Mouse (Mus musculus) midbrain, embryonic 11.5 days (tissue): ENCODE results near the gene Cyp2g1. TPM values are rescaled to one million over a fixed set of nuclear protein-coding genes. Genes with fewer than 3 reads are reported as not detected.
"Not testable (repeated sequence)": the region's sequence is repeated elsewhere in the genome, so short reads cannot be mapped to it uniquely, and the experiment has no call there.

Source experiments
- ATAC-seq: fragments of 200-750 bp; cut with Nextera tagmentation; 2 replicates; pipeline ENCODE4 v1.8.0; 2017; ENCODE audit warnings: moderate TSS enrichment, moderate library complexity; ENCODE audit not compliant: low FRiP score
- DNase-seq: peaks from one replicate; pipeline ENCODE4 v3.0.0; 2015; ENCODE audit warnings: low spot score; ENCODE audit errors: missing footprints
- H3K27ac ChIP-seq: fragments of 300-500 bp; sonication (generic); 2 replicates; pipeline ENCODE4 v1.5.1; 2014; ENCODE audit warnings: low read depth, low read length
- H3K27me3 ChIP-seq: fragments of 300-500 bp; sonication (generic); 2 replicates; pipeline ENCODE4 v1.6.1; 2014; ENCODE audit warnings: mild to moderate bottlenecking, low read length, moderate library complexity, mixed read lengths; ENCODE audit not compliant: control insufficient read depth, insufficient read depth
- H3K36me3 ChIP-seq: fragments of 300-500 bp; sonication (generic); 2 replicates; pipeline ENCODE4 v1.6.1; 2014; ENCODE audit warnings: mild to moderate bottlenecking, low read length, moderate library complexity, mixed read lengths; ENCODE audit not compliant: control insufficient read depth, insufficient read depth
- H3K4me1 ChIP-seq: fragments of 300-500 bp; sonication (generic); 2 replicates; pipeline ENCODE4 v1.6.1; 2014; ENCODE audit warnings: low read length; ENCODE audit not compliant: control insufficient read depth, insufficient read depth
- H3K4me2 ChIP-seq: fragments of 300-500 bp; sonication (generic); 2 replicates; pipeline ENCODE4 v1.6.1; 2014; ENCODE audit warnings: mild to moderate bottlenecking, moderate library complexity
- H3K4me3 ChIP-seq: fragments of 300-500 bp; sonication (generic); 2 replicates; pipeline ENCODE4 v1.5.1; 2014; ENCODE audit warnings: low read depth, low read length
- H3K9ac ChIP-seq: fragments of 300-500 bp; sonication (generic); 2 replicates; pipeline ENCODE4 v1.6.1; 2014; ENCODE audit warnings: low read length
- H3K9me3 ChIP-seq: fragments of 300-500 bp; sonication (generic); 2 replicates; pipeline ENCODE4 v1.6.1; 2016; ENCODE audit warnings: low read length; ENCODE audit not compliant: control insufficient read depth
- WGBS: fragments of 180-500 bp; shearing (Covaris S2); extraction: QIAGEN DNeasy Blood & Tissue Kit; methylation state at CpG from one replicate; pipeline ENCODE4 v1.1.7; 2014; 5-methylcytosine and 5-hydroxymethylcytosine counted together
- polyA plus RNA-seq: library from polyadenylated mRNA; unstranded; fragments of >200 nt; fragmentation: Nextera tagmentation; extraction: Ambion mirVana; gene quantifications from 2 replicates; pipeline ENCODE4 v1.2.1, GENCODE M21; 2014

The Cyp2g1 gene
- polyA plus RNA-seq, 1 experiment from 2014 or later, result not detected

DNA sequence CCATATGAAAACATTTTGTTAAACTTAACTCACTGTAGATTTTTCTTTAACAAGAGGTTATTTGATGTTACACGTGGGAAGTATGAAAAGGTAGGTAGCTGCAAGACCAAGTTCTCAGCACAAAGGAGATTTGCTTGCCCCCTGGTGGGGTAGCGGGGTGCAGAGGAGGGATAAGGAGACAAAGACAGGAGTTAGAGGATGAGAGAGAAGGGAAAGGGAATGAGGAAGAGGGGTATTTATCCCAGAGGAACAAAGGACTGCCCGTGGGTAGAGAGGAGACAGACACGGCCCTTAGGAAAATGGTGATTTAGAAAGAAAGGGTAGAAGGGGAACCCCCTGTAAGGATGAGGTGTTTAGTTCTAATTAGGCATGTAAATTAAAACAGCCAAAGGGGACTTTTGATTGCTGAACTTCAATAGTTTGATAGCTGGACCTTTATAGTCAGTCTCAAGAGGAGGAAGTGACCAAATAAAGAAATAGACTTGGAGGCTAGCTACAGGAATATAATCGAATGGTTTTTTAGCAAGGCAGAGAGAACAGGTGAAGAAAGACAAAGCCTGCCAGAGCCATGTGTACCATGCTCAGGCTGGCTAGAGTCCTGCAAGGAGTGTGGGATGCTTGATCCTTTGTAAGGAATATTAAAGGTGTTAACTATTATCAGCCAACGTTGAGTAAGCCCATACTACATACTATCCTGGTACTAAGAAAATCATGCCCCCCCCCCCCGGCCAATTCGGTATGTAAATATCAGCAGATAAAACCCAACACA is 27.5 kb upstream of the Cyp2g1 start:
- no peaks in the 10 kb centered on the region for H3K27me3 ChIP-seq
- peak; percentile 25; the same call in 1 of the 2 replicates for ATAC-seq
- no peak overlapping the region for H3K4me3 ChIP-seq
- WGBS, result 13% methylated on average over 8 of the region's 8 CpGs
- H3K9me3 ChIP-seq, result no peaks in the 10 kb centered on the region
- no peak overlapping the region for H3K27ac ChIP-seq
- peak; percentile 87 for DNase-seq
- no peak overlapping the region for H3K9ac ChIP-seq
- H3K4me2 ChIP-seq, result peak overlapping the region; percentile 28; the same call in 1 of the 2 replicates
- H3K36me3 ChIP-seq, result no peaks in the 10 kb centered on the region
- no peaks in the 10 kb centered on the region; the same call in 1 of the 2 replicates for H3K4me1 ChIP-seq

DNA sequence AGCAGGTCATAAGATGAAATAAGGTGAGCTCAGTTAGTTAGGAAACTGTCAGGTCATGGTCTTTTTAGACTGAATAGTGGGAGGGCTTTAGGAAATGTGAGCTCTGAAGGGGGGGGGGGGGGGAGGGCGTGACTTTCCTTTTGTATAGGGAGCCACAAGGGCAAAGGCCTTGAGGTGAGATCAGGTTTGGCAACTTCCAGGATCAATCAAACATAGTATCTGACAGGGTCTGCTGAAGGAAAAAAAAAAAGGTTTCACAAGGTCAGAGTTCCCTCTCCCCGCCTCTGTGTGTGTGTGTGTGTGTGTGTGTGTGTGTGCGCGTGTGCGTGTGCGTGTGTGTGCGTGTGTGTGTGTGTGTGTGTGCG is 26.9 kb upstream of the Cyp2g1 start:
- no peak for DNase-seq

DNA sequence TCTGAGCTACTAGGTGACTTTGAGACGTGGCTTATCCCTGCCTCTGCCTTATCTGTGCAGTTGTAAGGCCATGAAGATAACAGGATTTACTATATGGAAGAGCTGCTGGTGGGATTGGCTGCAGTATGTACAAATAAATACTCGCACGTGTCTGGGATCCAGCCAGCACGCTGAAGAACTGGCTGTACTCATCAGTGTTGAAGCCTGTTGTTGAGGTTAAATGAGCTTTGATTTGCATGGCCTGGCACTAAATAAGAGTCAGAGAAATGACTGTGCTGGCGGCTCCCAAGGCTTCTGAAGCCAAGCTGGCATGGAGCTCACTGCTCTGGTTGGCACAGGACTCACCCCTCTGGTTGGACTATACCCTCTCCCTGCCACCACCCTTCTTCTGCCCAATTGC is 25.5 kb upstream of the Cyp2g1 start:
- no peak overlapping the region for H3K27ac ChIP-seq
- no peak for DNase-seq
- no peak for ATAC-seq
- H3K27me3 ChIP-seq, result no peaks in the 10 kb centered on the region
- 87% methylated on average over 5 of the region's 5 CpGs for WGBS
- H3K9me3 ChIP-seq, result no peaks in the 10 kb centered on the region
- no peak overlapping the region for H3K4me2 ChIP-seq
- H3K36me3 ChIP-seq, result no peaks in the 10 kb centered on the region
- H3K4me1 ChIP-seq, result no peaks in the 10 kb centered on the region; the same call in 1 of the 2 replicates
- H3K9ac ChIP-seq, result no peak overlapping the region
- H3K4me3 ChIP-seq, result no peak overlapping the region

More for the DNA sequence above, 26.9 kb upstream of the Cyp2g1 start:
- H3K9me3 ChIP-seq, result no peaks in the 10 kb centered on the region
- H3K4me3 ChIP-seq, result no peak overlapping the region
- H3K4me2 ChIP-seq, result no peak overlapping the region
- H3K27ac ChIP-seq, result no peak overlapping the region
- H3K36me3 ChIP-seq, result no peaks in the 10 kb centered on the region
- ATAC-seq, result 0 out of 2 replicates have a peak, but pooled peaks have one; percentile 3
- H3K4me1 ChIP-seq, result no peaks in the 10 kb centered on the region; the same call in 1 of the 2 replicates
- no peaks in the 10 kb centered on the region for H3K27me3 ChIP-seq
- WGBS, result 25% methylated on average over 6 of the region's 8 CpGs
- no peak overlapping the region for H3K9ac ChIP-seq

DNA sequence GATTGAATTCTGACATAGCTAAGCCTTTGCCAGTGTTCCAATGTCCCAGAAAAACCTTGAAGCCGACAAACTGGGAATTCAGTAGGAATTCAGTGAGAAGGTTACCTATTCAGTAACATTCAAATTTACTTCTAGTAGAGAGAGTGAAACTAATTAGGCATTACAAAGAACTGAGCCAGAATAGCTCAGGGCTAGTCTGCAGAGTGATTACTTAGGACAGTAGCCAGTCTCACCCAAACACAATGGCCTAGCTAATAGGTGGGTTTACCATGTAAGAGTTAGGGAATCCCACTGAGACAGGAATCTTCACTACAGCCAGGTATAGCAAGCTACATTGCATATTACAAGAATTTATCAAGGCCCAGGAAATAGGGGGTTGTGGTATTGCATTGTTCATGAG is 22.7 kb upstream of the Cyp2g1 start:
- not testable (repeated sequence) for H3K9me3 ChIP-seq, H3K9ac ChIP-seq, H3K4me1 ChIP-seq, DNase-seq, H3K4me3 ChIP-seq, H3K27me3 ChIP-seq, H3K4me2 ChIP-seq, ATAC-seq, H3K36me3 ChIP-seq, H3K27ac ChIP-seq
- WGBS, result 66% methylated on average over 1 of the region's 1 CpGs

DNA sequence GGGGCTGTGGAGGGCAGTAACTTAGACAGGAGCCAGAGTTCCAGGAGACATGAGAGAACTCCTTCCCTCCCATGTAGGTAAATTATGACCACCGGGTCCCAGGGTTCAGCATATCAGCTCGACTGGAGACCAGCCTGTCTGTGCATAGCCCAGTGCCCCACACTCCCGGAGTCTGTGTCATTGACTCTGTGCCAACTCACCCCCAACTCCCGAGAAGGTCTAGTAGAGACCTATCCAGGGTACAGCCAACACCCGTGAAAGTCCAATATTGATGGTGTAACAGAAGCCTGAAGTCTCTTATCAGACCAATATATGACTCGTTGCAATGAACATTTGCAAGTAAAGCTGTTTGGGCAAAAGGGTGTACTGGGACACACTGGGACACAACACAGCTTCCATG is 18.7 kb upstream of the Cyp2g1 start:
- Histone ChIP-seq H3K27ac (no peak overlapping the region), H3K4me2 (no peak overlapping the region), H3K4me1 (no peaks in the 10 kb centered on the region), H3K27me3 (no peaks in the 10 kb centered on the region), H3K4me3 (no peak overlapping the region), H3K36me3 (no peaks in the 10 kb centered on the region), H3K9me3 (no peaks in the 10 kb centered on the region; the same call in 1 of the 2 replicates), H3K9ac (no peak overlapping the region)
- DNase-seq (no peak), ATAC-seq (no peak)
- WGBS, result 87% methylated on average over 6 of the region's 6 CpGs

DNA sequence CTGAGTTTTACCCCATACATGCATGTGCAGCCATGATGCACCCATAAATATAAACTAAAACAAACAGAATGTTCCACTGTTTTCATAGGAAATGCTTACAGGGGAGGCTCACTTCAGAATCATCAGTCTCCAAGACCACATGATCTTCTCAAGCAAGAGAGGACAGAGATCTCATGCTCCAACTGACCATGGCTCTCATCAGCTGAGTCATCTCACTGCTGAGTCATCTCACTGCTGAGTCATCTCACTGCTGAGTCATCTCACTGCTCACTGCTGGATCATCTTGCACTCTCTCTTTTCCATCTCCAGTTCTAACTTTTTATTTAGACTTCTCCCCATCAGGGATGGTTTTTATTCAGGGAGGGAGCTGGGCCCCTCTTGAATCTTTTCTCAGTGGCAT is 8.6 kb upstream of the Cyp2g1 start:
- Histone ChIP-seq H3K27me3 (no peaks in the 10 kb centered on the region), H3K4me3 (no peak overlapping the region), H3K36me3 (no peaks in the 10 kb centered on the region), H3K9me3 (no peaks in the 10 kb centered on the region), H3K9ac (no peak overlapping the region), H3K4me2 (no peak overlapping the region), H3K27ac (no peak overlapping the region), H3K4me1 (no peaks in the 10 kb centered on the region)
- no peak for ATAC-seq
- no peak for DNase-seq

DNA sequence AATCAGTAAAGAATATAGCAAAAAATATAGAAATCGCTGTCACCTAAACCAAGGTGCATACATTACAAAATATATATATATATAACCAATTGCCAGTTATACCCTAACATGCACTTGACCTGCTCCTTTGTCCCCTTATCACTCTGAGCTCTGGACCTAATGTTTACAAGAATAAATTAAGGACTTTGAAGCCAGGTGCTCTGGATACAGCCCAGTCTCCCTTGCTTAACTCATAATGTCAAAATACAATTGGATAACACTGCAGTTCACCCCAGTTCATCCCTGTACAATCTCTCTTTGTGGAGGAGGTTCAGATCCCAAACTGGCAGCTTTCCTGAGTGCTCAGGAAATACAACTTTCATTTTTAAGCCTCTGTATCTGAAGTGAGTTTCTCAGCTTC is 7.7 kb upstream of the Cyp2g1 start:
- DNase-seq (no peak), ATAC-seq (no peak)
- no peaks in the 10 kb centered on the region for H3K36me3 ChIP-seq
- H3K9me3 ChIP-seq, result no peaks in the 10 kb centered on the region
- H3K4me2 ChIP-seq, result no peak overlapping the region
- no peak overlapping the region for H3K9ac ChIP-seq
- H3K27ac ChIP-seq, result no peak overlapping the region
- H3K4me1 ChIP-seq, result no peaks in the 10 kb centered on the region
- no peaks in the 10 kb centered on the region for H3K27me3 ChIP-seq
- H3K4me3 ChIP-seq, result no peak overlapping the region
- 86% methylated on average over 1 of the region's 1 CpGs for WGBS

DNA sequence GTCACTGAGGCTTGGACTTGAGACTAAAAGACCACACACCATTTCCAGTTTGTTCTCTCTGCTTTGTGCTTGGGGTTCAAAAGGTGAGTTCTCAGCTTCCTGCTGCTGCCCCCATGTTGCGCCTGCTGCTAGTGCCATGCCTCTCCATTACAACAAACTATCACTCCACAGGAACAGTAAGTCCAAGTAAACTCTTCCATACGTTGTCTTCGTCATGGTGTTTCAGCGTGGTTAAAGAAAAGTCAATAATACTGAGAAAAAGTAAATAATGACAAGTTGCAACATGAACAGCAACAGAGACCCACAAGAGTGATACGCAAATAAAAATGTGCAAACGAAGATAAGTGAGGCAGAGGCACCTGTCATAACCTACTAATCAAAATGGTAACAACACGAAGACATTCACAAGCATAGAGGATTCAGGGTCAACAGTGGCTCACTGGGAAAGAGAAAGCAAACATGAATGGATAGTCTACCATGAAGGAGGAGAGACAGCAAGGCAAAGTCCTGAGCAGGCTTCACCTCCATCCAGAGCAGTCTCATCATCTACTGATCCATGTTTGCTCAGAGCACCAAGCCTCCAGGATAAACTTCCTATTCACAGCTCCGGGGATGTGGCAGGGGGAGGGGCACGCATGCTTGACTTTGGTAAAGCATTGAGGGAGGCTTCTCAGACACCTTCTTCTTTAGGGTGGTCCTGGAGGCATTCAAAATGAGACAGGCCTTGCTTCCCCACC is 23.0 kb downstream of the Cyp2g1 start:
- WGBS, result 80% methylated on average over 9 of the region's 9 CpGs
- ATAC-seq, DNase-seq: not testable (repeated sequence)

DNA sequence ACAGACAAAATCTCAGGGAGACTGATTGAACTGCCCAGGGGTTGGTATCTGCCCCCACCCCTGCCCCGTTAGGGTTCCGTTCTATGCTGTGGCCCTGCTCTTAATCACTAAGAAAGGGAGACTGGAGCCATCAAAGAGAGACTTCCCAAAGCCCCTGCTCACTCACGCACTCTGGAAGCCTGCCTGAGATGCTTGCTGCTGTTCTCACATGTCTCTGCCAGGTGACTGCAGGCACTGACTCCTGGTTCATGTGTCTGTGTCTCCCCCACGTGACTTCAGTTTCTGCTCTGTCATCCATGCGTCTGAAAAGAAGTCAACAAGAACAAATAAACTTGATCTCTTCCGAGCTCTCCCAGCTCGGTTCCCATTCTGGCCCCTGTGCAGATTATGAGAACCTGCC is 24.0 kb downstream of the Cyp2g1 start:
- not testable (repeated sequence) for H3K27ac ChIP-seq, H3K27me3 ChIP-seq, H3K9ac ChIP-seq, H3K4me3 ChIP-seq, H3K36me3 ChIP-seq, DNase-seq, H3K9me3 ChIP-seq, ATAC-seq, H3K4me2 ChIP-seq, H3K4me1 ChIP-seq
- WGBS, result 79% methylated on average over 6 of the region's 7 CpGs

More for the DNA sequence above, 23.0 kb downstream of the Cyp2g1 start:
- not testable (repeated sequence) for H3K4me2 ChIP-seq, H3K9ac ChIP-seq, H3K4me1 ChIP-seq, H3K9me3 ChIP-seq, H3K27me3 ChIP-seq, H3K36me3 ChIP-seq, H3K4me3 ChIP-seq, H3K27ac ChIP-seq
